Mouse (Mus musculus) ES-Bruce4 (cell line): Measurements from ENCODE around the gene Mettl26. TPM values are rescaled to one million over a fixed set of nuclear protein-coding genes. Genes with fewer than 3 reads are reported as not detected.
"Not testable (repeated sequence)": the region's sequence is repeated elsewhere in the genome, so short reads cannot be mapped to it uniquely, and the experiment has no call there.

Experiments used
- H3K27ac ChIP-seq: 2 replicates; pipeline ENCODE4 v1.5.1; 2012; ENCODE audit warnings: low read length, inconsistent platforms; ENCODE audit not compliant: insufficient read depth
- H3K27me3 ChIP-seq: 2 replicates; pipeline ENCODE4 v1.6.1; 2012; ENCODE audit warnings: mild to moderate bottlenecking, low read length, inconsistent platforms; ENCODE audit not compliant: control insufficient read depth, poor library complexity, insufficient read depth, severe bottlenecking
- H3K36me3 ChIP-seq: 2 replicates; pipeline ENCODE4 v1.6.1; 2012; ENCODE audit warnings: inconsistent platforms, mild to moderate bottlenecking, low read length, moderate library complexity; ENCODE audit not compliant: control insufficient read depth, poor library complexity, insufficient read depth, severe bottlenecking
- H3K4me1 ChIP-seq: one replicate; pipeline ENCODE4 v1.8.1; 2011; ENCODE audit warnings: low read length; ENCODE audit not compliant: control insufficient read depth, insufficient read depth
- H3K4me3 ChIP-seq: 2 replicates; pipeline ENCODE4 v1.5.1; 2011; ENCODE audit warnings: low read depth, mild to moderate bottlenecking, low read length
- H3K9ac ChIP-seq: 2 replicates; pipeline ENCODE4 v1.6.1; 2012; ENCODE audit warnings: low read depth, mild to moderate bottlenecking, inconsistent platforms; ENCODE audit not compliant: poor library complexity, severe bottlenecking
- H3K9me3 ChIP-seq: replicated peaks from 2 replicates; pipeline ENCODE4 v1.6.1; 2012; ENCODE audit warnings: mild to moderate bottlenecking, low read length, inconsistent platforms; ENCODE audit not compliant: control insufficient read depth, poor library complexity, insufficient read depth, severe bottlenecking
- CTCF ChIP-seq: IDR thresholded peaks from one replicate; pipeline ENCODE4 v1.8.1; 2011; ENCODE audit warnings: low read depth, low read length
- EP300 ChIP-seq: IDR thresholded peaks from 2 replicates; pipeline ENCODE4 v1.6.1; 2011; ENCODE audit warnings: low read depth, low read length; ENCODE audit not compliant: insufficient read depth
- POLR2A ChIP-seq: IDR thresholded peaks from one replicate; pipeline ENCODE4 v1.8.1; 2011; ENCODE audit warnings: low read length; ENCODE audit not compliant: insufficient read depth
- polyA plus RNA-seq: library from polyadenylated mRNA; stranded (reverse); fragments of >200 nt; gene quantifications from 2 replicates; pipeline ENCODE4 v1.2.4, GENCODE M21; 2011; ENCODE audit warnings: low read depth; ENCODE audit not compliant: missing spikeins, insufficient read depth, insufficient read length

Gene Mettl26
- polyA plus RNA-seq, 1 experiment: 32.6 TPM

DNA sequence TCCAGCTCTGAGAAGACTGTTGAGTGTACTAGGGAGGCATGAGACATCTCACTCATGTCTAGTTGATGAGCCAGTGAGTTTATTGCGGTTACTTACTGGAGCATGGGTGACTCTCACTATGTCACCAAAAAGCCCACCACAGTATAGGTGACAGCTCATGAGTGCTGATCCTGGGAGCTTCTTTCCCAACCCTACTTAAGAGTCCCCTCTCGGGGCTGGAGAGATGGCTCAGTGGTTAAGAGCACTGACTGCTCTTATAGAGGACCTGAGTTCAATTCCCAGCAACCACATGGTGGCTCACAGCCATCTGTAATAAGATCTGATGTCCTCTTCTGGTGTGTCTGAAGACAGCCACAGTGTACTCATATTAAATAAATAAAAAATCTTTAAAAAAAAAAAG is 4.9 kb upstream of the Mettl26 start:
- TF ChIP-seq EP300: no peak
- H3K36me3 ChIP-seq: no peaks in the 10 kb centered on the region
- H3K27ac ChIP-seq: no peak overlapping the region
- H3K4me3 ChIP-seq: no peak overlapping the region
- no peak overlapping the region for H3K9ac ChIP-seq
- H3K9me3 ChIP-seq: no peaks in the 10 kb centered on the region
- H3K27me3 ChIP-seq: no peaks in the 10 kb centered on the region
- no peaks in the 10 kb centered on the region for H3K4me1 ChIP-seq

GRCm38 (mm10) chr17:25871566-25871965 is 3.3 kb upstream of the Mettl26 start:
- not testable (repeated sequence) for H3K9me3 ChIP-seq, H3K4me3 ChIP-seq, H3K27me3 ChIP-seq, H3K4me1 ChIP-seq, H3K27ac ChIP-seq, H3K36me3 ChIP-seq, H3K9ac ChIP-seq

- H3K9ac ChIP-seq: no peak overlapping the region
- peaks cover 3% of the 10 kb centered on the region for H3K4me1 ChIP-seq
- H3K36me3 ChIP-seq: no peaks in the 10 kb centered on the region
- H3K9me3 ChIP-seq: no peaks in the 10 kb centered on the region
- no peaks in the 10 kb centered on the region for H3K27me3 ChIP-seq
- no peak overlapping the region for H3K27ac ChIP-seq
- no peak overlapping the region for H3K4me3 ChIP-seq
- TF ChIP-seq EP300 (no peak), POLR2A (no peak), CTCF (no peak)
Observed at GRCm38 (mm10) chr17:25872676-25873075, 2.2 kb upstream of the Mettl26 start.

DNA sequence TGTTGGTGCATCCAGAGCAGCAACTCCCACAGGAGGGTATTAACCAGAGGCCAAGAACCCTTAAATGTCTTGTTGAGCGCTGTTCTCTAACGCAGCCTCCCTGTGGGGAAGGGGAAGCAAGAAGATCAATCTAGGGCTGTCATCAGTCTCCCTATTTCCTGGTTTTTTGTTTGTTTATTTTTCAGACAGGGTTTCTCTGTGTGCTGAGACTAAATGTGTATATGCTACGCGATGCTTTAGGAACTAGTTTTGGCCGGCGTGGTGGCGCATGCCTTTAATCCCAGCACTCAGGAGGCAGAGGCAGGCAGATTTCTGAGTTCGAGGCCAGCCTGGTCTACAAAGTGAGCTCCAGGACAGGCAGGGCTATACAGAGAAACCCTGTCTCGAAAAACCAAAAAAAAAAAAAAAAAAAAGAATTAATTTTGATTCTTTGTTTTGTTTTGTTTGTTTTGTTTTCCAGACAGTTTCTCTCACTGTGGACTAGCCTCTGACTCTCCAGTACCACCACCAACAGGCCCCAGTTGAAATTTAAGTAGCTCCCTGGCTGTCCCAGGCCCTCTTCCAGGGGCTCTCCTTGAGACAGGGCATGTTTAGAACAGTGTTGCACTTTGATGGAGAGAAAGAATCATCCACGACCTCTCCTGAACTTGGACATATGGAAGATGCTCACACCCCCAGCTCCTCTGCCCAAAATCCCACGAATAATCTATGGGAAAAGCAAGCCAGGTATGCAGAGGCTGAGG is 1.3 kb upstream of the Mettl26 start:
- Histone ChIP-seq H3K27ac (no peak overlapping the region), H3K4me1 (peaks cover 3% of the 10 kb centered on the region), H3K4me3 (no peak overlapping the region; the same call in 1 of the 2 replicates), H3K9me3 (no peaks in the 10 kb centered on the region), H3K9ac (no peak overlapping the region), H3K36me3 (no peaks in the 10 kb centered on the region), H3K27me3 (no peaks in the 10 kb centered on the region)
- TF ChIP-seq EP300 (no peak), CTCF (no peak), POLR2A (no peak)

- peak overlapping the region; percentile 49 for H3K9ac ChIP-seq
- H3K27ac ChIP-seq: peak overlapping the region; percentile 7; the same call in 1 of the 2 replicates
- no peaks in the 10 kb centered on the region for H3K9me3 ChIP-seq
- TF ChIP-seq POLR2A: no peak
- no peak for TF ChIP-seq CTCF
- TF ChIP-seq EP300: no peak
- peak overlapping the region; percentile 89 for H3K4me3 ChIP-seq
- H3K36me3 ChIP-seq: no peaks in the 10 kb centered on the region
- no peaks in the 10 kb centered on the region for H3K27me3 ChIP-seq
- H3K4me1 ChIP-seq: peaks cover 3% of the 10 kb centered on the region
Observed at GRCm38 (mm10) chr17:25874148-25874720, 640 bp upstream of the Mettl26 start.
